Mouse (Mus musculus) MEL (cell line): Measurements from ENCODE around the gene Dlg2. TPM values are rescaled to one million over a fixed set of nuclear protein-coding genes. Genes with fewer than 3 reads are reported as not detected.

Source experiments
- DNase-seq: peaks from one replicate; pipeline ENCODE4 v3.0.0; 2011; ENCODE audit warnings: low read depth, low spot score
- H3K27ac ChIP-seq: 2 replicates; pipeline ENCODE4 v1.5.1; 2012; ENCODE audit warnings: low read depth, mild to moderate bottlenecking, control low read depth, low read length, moderate library complexity; ENCODE audit not compliant: control insufficient read depth
- H3K27me3 ChIP-seq, 2 experiments: fragments of 150-350 bp in 1 of 2; sonication (generic) in 1 of 2; 2 replicates each; pipeline ENCODE4 v1.6.1; 2012; ENCODE audit warnings: low read length in 2 of 2, mild to moderate bottlenecking in 2 of 2, improper control_type of control experiment in 1 of 2, moderate library complexity in 1 of 2; ENCODE audit not compliant: insufficient read depth in 2 of 2, control insufficient read depth in 1 of 2
- H3K36me3 ChIP-seq, 2 experiments: 2 replicates each; pipeline ENCODE4 v1.6.1; 2012 to 2014; ENCODE audit warnings: low read length in 2 of 2, improper control_type of control experiment in 1 of 2, inconsistent platforms in 1 of 2, mild to moderate bottlenecking in 1 of 2; ENCODE audit not compliant: insufficient read depth in 2 of 2, control insufficient read depth in 1 of 2
- H3K4me1 ChIP-seq, 2 experiments: fragments of 150-350 bp in 1 of 2; sonication (generic) in 1 of 2; 2 replicates each; pipeline ENCODE4 v1.6.1; 2012; ENCODE audit warnings: low read length in 2 of 2, improper control_type of control experiment in 1 of 2, mild to moderate bottlenecking in 1 of 2; ENCODE audit not compliant: insufficient read depth in 2 of 2, control insufficient read depth in 1 of 2
- H3K4me3 ChIP-seq, 2 experiments: fragments of 150-350 bp in 1 of 2; sonication (generic) in 1 of 2; 2 replicates each; pipeline ENCODE4 v1.5.1; 2012; ENCODE audit warnings: low read depth in 2 of 2, low read length in 2 of 2, mild to moderate bottlenecking in 2 of 2, moderate library complexity in 2 of 2, control low read depth in 1 of 2, improper control_type of control experiment in 1 of 2; ENCODE audit not compliant: control insufficient read depth in 1 of 2, insufficient read depth in 1 of 2
- H3K79me2 ChIP-seq: 2 replicates; pipeline ENCODE4 v1.6.1; 2012; ENCODE audit warnings: mild to moderate bottlenecking, low read length, moderate library complexity; ENCODE audit not compliant: control insufficient read depth, poor library complexity, insufficient read depth
- H3K9ac ChIP-seq: 2 replicates; pipeline ENCODE4 v1.6.1; 2012; ENCODE audit warnings: low read depth, mild to moderate bottlenecking, control low read depth, low read length, moderate library complexity; ENCODE audit not compliant: control insufficient read depth, poor library complexity, severe bottlenecking
- H3K9me3 ChIP-seq: fragments of 150-350 bp; sonication (generic); replicated peaks from 2 replicates; pipeline ENCODE4 v1.6.1; 2012; ENCODE audit warnings: mild to moderate bottlenecking, low read length, improper control_type of control experiment, moderate library complexity; ENCODE audit not compliant: insufficient read depth
- BHLHE40 ChIP-seq: IDR thresholded peaks from 2 replicates; pipeline ENCODE4 v1.6.1; 2012; ENCODE audit warnings: low read depth, mild to moderate bottlenecking, inconsistent platforms, low read length, improper control_type of control experiment, borderline replicate concordance
- CHD1 ChIP-seq: IDR thresholded peaks from 2 replicates; pipeline ENCODE4 v1.6.1; 2012; ENCODE audit warnings: low read depth, mild to moderate bottlenecking, inconsistent platforms, low read length, improper control_type of control experiment
- CHD2 ChIP-seq: IDR thresholded peaks from 2 replicates; pipeline ENCODE4 v1.6.1; 2011; ENCODE audit warnings: low read length, improper control_type of control experiment
- CTCF ChIP-seq, 3 experiments: IDR thresholded peaks in 2 of 3; conservative IDR thresholded peaks in 1 of 3; 2 replicates each; pipeline ENCODE4 v1.5.1; 2011 to 2012; ENCODE audit warnings: low read length in 3 of 3, low read depth in 2 of 3, mild to moderate bottlenecking in 2 of 3, improper control_type of control experiment in 1 of 3, inconsistent platforms in 1 of 3, mixed read lengths in 1 of 3, moderate library complexity in 1 of 3; ENCODE audit not compliant: control insufficient read depth in 1 of 3, insufficient read depth in 1 of 3, poor library complexity in 1 of 3, severe bottlenecking in 1 of 3
- GABPA ChIP-seq: IDR thresholded peaks from 2 replicates; pipeline ENCODE4 v1.6.1; 2012; ENCODE audit warnings: low read depth, mild to moderate bottlenecking, inconsistent platforms, low read length, improper control_type of control experiment, moderate library complexity
- HCFC1 ChIP-seq: IDR thresholded peaks from 2 replicates; pipeline ENCODE4 v1.6.1; 2012; ENCODE audit warnings: low read depth, mild to moderate bottlenecking, inconsistent platforms, low read length, improper control_type of control experiment, moderate library complexity
- JUND ChIP-seq: IDR thresholded peaks from 2 replicates; pipeline ENCODE4 v1.6.1; 2011; ENCODE audit warnings: low read depth, mild to moderate bottlenecking, improper control_type of control experiment, low read length
- KAT2A ChIP-seq: conservative IDR thresholded peaks from 2 replicates; pipeline ENCODE4 v1.6.1; 2012; ENCODE audit warnings: low read depth, low read length, improper control_type of control experiment, inconsistent platforms
- MAFK ChIP-seq: IDR thresholded peaks from 2 replicates; pipeline ENCODE4 v1.6.1; 2011; ENCODE audit warnings: low read depth, mild to moderate bottlenecking, low read length, improper control_type of control experiment, borderline replicate concordance
- MAZ ChIP-seq: IDR thresholded peaks from 2 replicates; pipeline ENCODE4 v1.6.1; 2012; ENCODE audit warnings: low read depth, mild to moderate bottlenecking, inconsistent platforms, low read length, improper control_type of control experiment
- MYB ChIP-seq: IDR thresholded peaks from 2 replicates; pipeline ENCODE4 v1.6.1; 2011; ENCODE audit warnings: mild to moderate bottlenecking, low read depth, low read length, improper control_type of control experiment
- NRF1 ChIP-seq: IDR thresholded peaks from 2 replicates; pipeline ENCODE4 v1.6.1; 2014; ENCODE audit warnings: low read depth, mild to moderate bottlenecking, inconsistent platforms, low read length, improper control_type of control experiment, moderate library complexity; ENCODE audit not compliant: poor library complexity, insufficient read depth, severe bottlenecking
- POLR2AphosphoS2 ChIP-seq: IDR thresholded peaks from 2 replicates; pipeline ENCODE4 v1.6.1; 2011; ENCODE audit warnings: low read length, improper control_type of control experiment
- POLR2AphosphoS5 ChIP-seq: IDR thresholded peaks from 2 replicates; pipeline ENCODE4 v1.6.1; 2012; ENCODE audit warnings: low read depth, borderline replicate concordance, mild to moderate bottlenecking, inconsistent platforms, low read length, moderate library complexity, mixed read lengths
- RAD21 ChIP-seq: IDR thresholded peaks from 2 replicates; pipeline ENCODE4 v1.6.1; 2011; ENCODE audit warnings: mild to moderate bottlenecking, low read depth, low read length, improper control_type of control experiment
- TAL1 ChIP-seq: IDR thresholded peaks from 2 replicates; pipeline ENCODE4 v1.6.1; 2012; ENCODE audit warnings: mild to moderate bottlenecking, inconsistent platforms, low read length, moderate library complexity, mixed read lengths
- TBP ChIP-seq: IDR thresholded peaks from 2 replicates; pipeline ENCODE4 v1.8.0; 2011; ENCODE audit warnings: low read depth, low read length, improper control_type of control experiment
- USF1 ChIP-seq: IDR thresholded peaks from 2 replicates; pipeline ENCODE4 v1.6.1; 2014; ENCODE audit warnings: low read depth, mild to moderate bottlenecking, inconsistent platforms, low read length, improper control_type of control experiment, moderate library complexity
- ZKSCAN1 ChIP-seq: IDR thresholded peaks from 2 replicates; pipeline ENCODE4 v1.6.1; 2012; ENCODE audit warnings: low read depth, mild to moderate bottlenecking, inconsistent platforms, low read length, improper control_type of control experiment, moderate library complexity
- ZNF384 ChIP-seq: IDR thresholded peaks from 2 replicates; pipeline ENCODE4 v1.6.1; 2012; ENCODE audit warnings: low read depth, mild to moderate bottlenecking, inconsistent platforms, low read length, improper control_type of control experiment
- polyA plus RNA-seq, 2 experiments: library from polyadenylated mRNA; stranded (reverse) in 1 of 2; unstranded in 1 of 2; fragments of >175 nt in 1 of 2; fragments of >200 nt in 1 of 2; gene quantifications; 2 replicates each; pipeline versions ENCODE4 v1.2.1 to v1.2.4; 2012; ENCODE audit warnings: low replicate concordance in 2 of 2, low read depth in 1 of 2; ENCODE audit not compliant: insufficient read length in 2 of 2, insufficient read depth in 1 of 2, missing spikeins in 1 of 2
- total RNA-seq: library from RNA; depleted of rRNA; stranded (reverse); fragments of 300-350 nt; gene quantifications from 2 replicates; pipeline ENCODE4 v1.2.3, GENCODE M21; 2012

Gene Dlg2
- total and polyA plus RNA-seq, 3 experiments = 0.04 TPM; not detected in 2

DNA sequence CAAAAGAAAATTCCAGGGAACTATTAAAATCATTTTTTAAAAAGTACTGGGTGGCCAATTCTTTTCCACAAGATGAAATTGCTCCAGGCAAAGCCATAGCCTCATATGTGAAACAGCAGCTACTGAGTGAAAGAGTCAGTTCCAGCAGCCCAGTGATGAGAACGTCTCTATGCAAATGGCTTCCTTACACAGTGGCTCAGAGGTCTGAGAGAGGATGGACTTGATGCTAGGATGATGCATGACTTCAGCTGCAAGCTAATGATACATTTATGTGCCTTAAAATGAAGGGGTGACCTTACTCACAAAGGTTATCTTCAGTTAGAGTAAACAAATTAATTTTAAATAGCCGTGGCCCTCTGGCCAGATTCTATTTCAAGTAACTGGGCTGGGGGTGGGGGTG is 1420.5 kb downstream of the Dlg2 start:
- Histone ChIP-seq H3K79me2 (no peaks in the 10 kb centered on the region), H3K27me3 (no peaks in the 10 kb centered on the region), H3K4me1 (no peaks in the 10 kb centered on the region), H3K36me3 (no peaks in the 10 kb centered on the region), H3K27ac (no peak overlapping the region), H3K4me3 (no peak overlapping the region), H3K9ac (no peak overlapping the region), H3K9me3 (no peaks in the 10 kb centered on the region)
- no peak for DNase-seq
- TF ChIP-seq MAZ (no peak), POLR2AphosphoS2 (no peak), BHLHE40 (no peak), MAFK (no peak), CTCF (IDR thresholded peaks at IDR 0.05 in 2 of 3, conservative IDR thresholded peaks at IDR 0.05 in 1 of 3; ENCODE audit: control insufficient read depth in 1 of 3, insufficient read depth in 1 of 3, low read depth in 2 of 3, low read length in 3 of 3, poor library complexity in 1 of 3, severe bottlenecking in 1 of 3) (no peak), MYB (no peak), TBP (no peak), ZNF384 (no peak), JUND (no peak), CHD2 (no peak), TAL1 (no peak), HCFC1 (no peak), ZKSCAN1 (no peak), GABPA (no peak), USF1 (no peak), POLR2AphosphoS5 (no peak), KAT2A (no peak), RAD21 (no peak)

DNA sequence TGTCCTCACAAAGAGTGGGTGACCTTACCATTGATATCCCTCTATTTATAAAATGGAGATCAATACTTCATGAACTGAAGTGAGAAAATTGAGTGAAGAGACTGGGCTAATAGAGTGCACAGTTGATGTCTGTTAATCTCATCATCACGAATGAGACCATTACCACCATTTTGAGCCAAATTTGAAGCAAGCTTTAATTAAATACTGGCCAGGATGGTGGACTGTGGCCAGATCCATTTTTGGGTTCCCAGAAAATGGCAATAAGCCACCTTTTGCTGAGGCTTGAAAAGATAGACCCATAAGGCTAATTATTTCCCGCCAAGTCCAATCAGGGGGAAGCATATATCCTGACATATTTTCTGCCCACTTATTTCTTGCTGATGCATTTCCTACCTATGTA is 1421.0 kb downstream of the Dlg2 start:
- TF ChIP-seq CHD1 = no peak
- TF ChIP-seq MAFK = no peak
- TF ChIP-seq NRF1 = no peak
- no peak for TF ChIP-seq HCFC1
- TF ChIP-seq POLR2AphosphoS5 = no peak
- TF ChIP-seq CTCF (IDR thresholded peaks at IDR 0.05 in 2 of 3, conservative IDR thresholded peaks at IDR 0.05 in 1 of 3; ENCODE audit: control insufficient read depth in 1 of 3, insufficient read depth in 1 of 3, low read depth in 2 of 3, low read length in 3 of 3, poor library complexity in 1 of 3, severe bottlenecking in 1 of 3) = no peak
- no peak for TF ChIP-seq KAT2A
- Histone ChIP-seq H3K9ac (no peak overlapping the region), H3K27ac (no peak overlapping the region), H3K79me2 (no peaks in the 10 kb centered on the region), H3K4me1 (no peaks in the 10 kb centered on the region), H3K4me3 (no peak overlapping the region), H3K27me3 (no peaks in the 10 kb centered on the region), H3K36me3 (no peaks in the 10 kb centered on the region), H3K9me3 (no peaks in the 10 kb centered on the region)
- DNase-seq = no peak
